Mouse (Mus musculus) brain, embryonic 14.5 days (tissue): ENCODE measurements around the gene Txlnb.

ENCODE experiments used
- CTCF ChIP-seq: fragments of 200-500 bp; IDR thresholded peaks from 2 replicates; pipeline ENCODE4 v1.5.1; 2012; ENCODE audit warnings: inconsistent platforms, mild to moderate bottlenecking, moderate library complexity, borderline replicate concordance; ENCODE audit not compliant: insufficient read depth, insufficient read length; ENCODE audit errors: extremely low read depth
- POLR2A ChIP-seq: fragments of 200-500 bp; IDR thresholded peaks from 2 replicates; pipeline ENCODE4 v1.6.1; 2012; ENCODE audit warnings: mild to moderate bottlenecking, inconsistent platforms, borderline replicate concordance; ENCODE audit not compliant: poor library complexity, insufficient read depth, insufficient read length, severe bottlenecking; ENCODE audit errors: extremely low read depth

GRCm38 (mm10) chr10:17836275-17836674, 40.2 kb downstream of the Txlnb start:
- no peak for TF ChIP-seq CTCF
- TF ChIP-seq POLR2A = no peak
